Mouse (Mus musculus): ENCODE measurements around the gene Qtrt1.

GRCm38 (mm10) chr9:21433766-21434165 is 22.1 kb downstream of the Qtrt1 start:
- TF ChIP-seq GATA1 (IDR thresholded peaks at IDR 0.05; ENCODE audit: borderline replicate concordance, low read length), result no peak
- TF ChIP-seq FLI1 (IDR thresholded peaks at IDR 0.05; ENCODE audit: low read length), result no peak
